Mouse (Mus musculus): ENCODE data around the gene 1700020L24Rik. TPM values are rescaled to one million over a fixed set of nuclear protein-coding genes. Genes with fewer than 3 reads are reported as not detected.

The 1700020L24Rik gene
- polyA plus RNA-seq, 1 experiment from 2014 or later, result 0.29 TPM

DNA sequence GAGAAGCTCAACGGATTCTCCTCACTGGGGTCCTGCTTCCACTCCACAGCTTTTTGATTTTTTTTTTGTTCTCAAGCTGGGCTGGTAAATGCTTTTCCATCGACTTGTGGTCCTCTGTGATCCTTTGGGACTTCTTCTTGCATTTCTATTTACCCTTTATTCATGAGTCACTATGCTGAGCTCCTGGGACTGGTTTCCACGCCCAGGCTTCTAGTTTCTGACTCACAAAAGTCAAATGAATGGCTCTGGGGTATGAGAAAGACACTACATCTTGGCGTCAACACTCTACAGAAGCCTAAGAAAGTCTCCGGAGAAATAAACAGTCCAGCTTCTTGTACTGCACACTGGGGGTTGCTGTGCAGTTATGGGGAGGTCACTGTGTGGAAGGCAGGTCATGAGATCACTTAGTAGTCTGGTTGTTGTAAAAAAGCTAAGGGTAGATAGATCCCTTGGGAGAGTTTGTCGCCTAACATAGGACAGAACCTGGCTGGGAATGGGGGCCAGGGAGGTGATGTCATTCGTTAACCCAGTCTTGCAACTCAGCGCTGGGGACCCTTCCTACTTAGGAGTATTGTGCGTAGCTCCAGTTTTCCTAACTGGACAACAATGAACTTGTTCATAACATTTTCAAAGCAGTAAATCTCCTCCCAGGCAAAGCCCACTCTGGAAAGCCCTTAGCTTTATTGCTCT lies 20.6 kb downstream of the 1700020L24Rik start:
- no peak overlapping the region for H3K27ac ChIP-seq (replicated peaks)
- no peak overlapping the region for H3K4me2 ChIP-seq (replicated peaks)
- H3K9ac ChIP-seq (replicated peaks), result no peak overlapping the region
- no peaks in the 10 kb centered on the region for H3K9me3 ChIP-seq
- 49% methylated on average over 9 of the region's 9 CpGs for WGBS
- H3K27me3 ChIP-seq, result peaks cover 65% of the 10 kb centered on the region
- no peaks in the 10 kb centered on the region for H3K36me3 ChIP-seq
- peaks cover 26% of the 10 kb centered on the region for H3K4me1 ChIP-seq
- no peak overlapping the region for H3K4me3 ChIP-seq
- no peak for ATAC-seq (ENCODE audit: low FRiP score, low read depth)

DNA sequence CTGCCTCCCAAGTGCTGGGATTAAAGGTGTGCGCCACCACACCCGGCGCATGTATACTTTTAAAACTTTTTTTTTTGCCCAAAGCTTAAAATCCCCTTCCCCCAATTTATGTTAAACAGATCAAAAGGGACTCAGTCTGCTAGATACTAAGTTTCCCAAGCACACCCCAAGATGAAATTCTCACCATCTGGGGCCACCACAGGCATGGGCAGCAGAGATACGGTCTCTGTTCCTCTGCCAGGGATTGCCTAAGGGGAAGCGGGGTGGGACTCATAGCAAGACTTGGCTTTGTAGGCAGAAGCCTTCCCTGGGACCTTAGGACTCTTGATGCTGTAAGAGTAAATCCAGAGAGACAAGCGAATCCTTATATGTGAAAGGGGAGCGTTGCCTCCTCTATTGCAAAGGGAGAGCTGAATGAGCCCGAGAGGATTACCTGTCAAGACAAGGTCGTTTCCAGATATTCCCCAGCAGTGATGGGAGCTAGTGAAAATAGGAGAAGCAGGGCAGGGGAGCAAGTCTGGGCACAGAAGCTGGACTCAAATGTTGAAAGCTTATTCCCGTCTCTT lies 24.1 kb downstream of the 1700020L24Rik start:
- no peaks in the 10 kb centered on the region for H3K36me3 ChIP-seq
- H3K27me3 ChIP-seq, result peaks cover 74% of the 10 kb centered on the region
- H3K27ac ChIP-seq (replicated peaks), result no peak overlapping the region
- no peak overlapping the region for H3K4me3 ChIP-seq
- WGBS, result 58% methylated on average over 10 of the region's 10 CpGs
- H3K4me1 ChIP-seq, result peaks cover 26% of the 10 kb centered on the region
- ATAC-seq (ENCODE audit: low FRiP score, low read depth), result no peak
- H3K9ac ChIP-seq (replicated peaks), result no peak overlapping the region
- no peaks in the 10 kb centered on the region for H3K9me3 ChIP-seq
- peak overlapping the region; percentile 97; the same call in 1 of the 2 replicates for H3K4me2 ChIP-seq (replicated peaks)

DNA sequence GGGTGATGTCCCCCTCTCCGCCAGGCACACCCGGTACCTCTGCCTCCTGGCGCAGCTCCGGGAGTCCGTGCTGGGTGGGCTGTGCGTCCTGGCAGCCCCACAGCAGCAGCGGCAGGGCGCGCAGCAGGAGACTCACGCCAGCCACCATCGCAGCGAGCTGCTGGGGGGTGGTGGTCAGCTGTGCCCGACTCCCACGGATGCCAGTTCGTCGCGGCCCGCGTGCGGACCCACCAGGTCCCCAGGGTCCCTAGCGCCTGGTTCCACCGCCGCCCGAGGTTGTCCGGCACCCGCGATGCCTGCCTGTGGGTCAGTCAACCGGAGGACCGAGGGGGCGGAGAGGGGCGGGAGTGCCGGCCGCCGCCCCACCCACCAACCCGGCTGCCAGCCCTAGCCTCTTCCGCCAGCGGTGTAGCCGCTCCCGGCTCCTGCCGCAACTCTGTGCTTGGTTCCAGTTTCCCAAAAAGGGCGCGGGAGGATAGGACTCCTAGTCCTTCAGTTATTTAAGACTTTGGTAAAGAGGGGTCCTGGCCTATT lies 25.3 kb downstream of the 1700020L24Rik start, which contains the start of gene Mmp28:
Gene Mmp28 (minus strand): TSS at position 361 of the 534 bp plus-strand sequence.
- ATAC-seq (ENCODE audit: low FRiP score, low read depth), result 0 out of 2 replicates have a peak, but pooled peaks have one; percentile 19
- H3K27ac ChIP-seq (replicated peaks), result no peak within 1 kb of the TSS
- WGBS, result under 1% methylated on average over 42 of the region's 42 CpGs
- H3K4me1 ChIP-seq, result peaks cover 19% of the 10 kb centered on the region
- H3K9ac ChIP-seq (replicated peaks), result peak within 1 kb of the TSS; percentile 66
- H3K36me3 ChIP-seq, result no peaks in the 10 kb centered on the region
- H3K4me2 ChIP-seq (replicated peaks), result peak within 1 kb of the TSS; percentile 97
- peak within 1 kb of the TSS; percentile 62 for H3K4me3 ChIP-seq
- peaks cover 75% of the 10 kb centered on the region for H3K27me3 ChIP-seq
- H3K9me3 ChIP-seq, result no peaks in the 10 kb centered on the region

DNA sequence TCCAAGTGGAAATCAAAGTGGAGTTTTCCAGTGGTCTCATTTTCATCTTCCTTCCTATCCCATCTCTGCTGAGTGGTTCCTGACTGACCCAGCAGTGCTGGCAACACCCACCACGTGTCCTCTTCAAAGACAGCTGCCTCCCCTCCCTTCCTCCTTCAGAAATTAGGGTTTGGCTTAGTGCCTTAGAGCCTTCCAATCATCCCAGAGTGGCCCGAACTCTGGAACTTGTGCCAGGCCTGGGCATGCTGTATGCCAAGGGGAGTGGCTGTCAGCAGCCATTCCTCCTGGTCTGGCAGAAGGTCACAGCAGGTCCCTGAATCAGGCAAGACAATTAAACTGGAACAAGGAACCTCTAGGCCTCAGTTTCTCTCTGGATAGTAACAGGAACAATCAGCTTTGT lies 28.5 kb downstream of the 1700020L24Rik start:
- Histone ChIP-seq H3K27ac (replicated peaks) (no peak overlapping the region), H3K4me1 (peaks cover 11% of the 10 kb centered on the region), H3K36me3 (no peaks in the 10 kb centered on the region), H3K4me2 (replicated peaks) (no peak overlapping the region), H3K4me3 (no peak overlapping the region), H3K27me3 (peaks cover 87% of the 10 kb centered on the region), H3K9me3 (no peaks in the 10 kb centered on the region), H3K9ac (replicated peaks) (no peak overlapping the region)
- no peak for ATAC-seq (ENCODE audit: low FRiP score, low read depth)
- 41% methylated on average over 2 of the region's 2 CpGs for WGBS

DNA sequence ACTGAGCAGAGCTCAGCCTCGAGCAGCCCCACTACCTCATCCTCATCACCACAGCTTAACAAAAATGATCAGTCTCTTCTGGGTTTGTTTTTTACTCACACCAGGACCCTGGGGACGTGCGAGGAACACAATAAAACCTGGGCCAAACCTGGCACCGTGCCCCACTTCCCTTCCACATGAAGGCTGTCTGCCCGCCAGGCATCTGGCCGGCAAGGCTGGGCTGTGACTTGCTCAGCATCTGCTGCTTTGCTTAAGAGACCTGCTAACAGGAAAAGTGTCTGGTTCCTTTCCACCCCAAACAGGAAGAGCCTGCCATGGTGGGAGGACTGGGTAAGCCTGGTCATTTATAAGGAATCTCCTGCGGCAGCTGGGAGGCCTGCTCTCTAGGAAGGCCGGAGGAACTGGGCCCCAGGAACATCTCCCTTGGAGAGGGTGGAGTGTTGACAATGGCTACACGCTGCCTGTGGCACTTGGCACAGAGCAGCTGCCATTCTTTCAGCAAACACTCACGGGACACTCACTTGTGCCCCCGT lies 29.7 kb downstream of the 1700020L24Rik start:
- H3K4me3 ChIP-seq, result no peak overlapping the region
- 73% methylated on average over 11 of the region's 11 CpGs for WGBS
- H3K36me3 ChIP-seq, result no peaks in the 10 kb centered on the region
- no peak overlapping the region for H3K9ac ChIP-seq (replicated peaks)
- no peaks in the 10 kb centered on the region for H3K9me3 ChIP-seq
- no peak for ATAC-seq (ENCODE audit: low FRiP score, low read depth)
- no peak overlapping the region for H3K27ac ChIP-seq (replicated peaks)
- peaks cover 12% of the 10 kb centered on the region for H3K4me1 ChIP-seq
- H3K27me3 ChIP-seq, result peaks cover 83% of the 10 kb centered on the region
- no peak overlapping the region for H3K4me2 ChIP-seq (replicated peaks)

DNA sequence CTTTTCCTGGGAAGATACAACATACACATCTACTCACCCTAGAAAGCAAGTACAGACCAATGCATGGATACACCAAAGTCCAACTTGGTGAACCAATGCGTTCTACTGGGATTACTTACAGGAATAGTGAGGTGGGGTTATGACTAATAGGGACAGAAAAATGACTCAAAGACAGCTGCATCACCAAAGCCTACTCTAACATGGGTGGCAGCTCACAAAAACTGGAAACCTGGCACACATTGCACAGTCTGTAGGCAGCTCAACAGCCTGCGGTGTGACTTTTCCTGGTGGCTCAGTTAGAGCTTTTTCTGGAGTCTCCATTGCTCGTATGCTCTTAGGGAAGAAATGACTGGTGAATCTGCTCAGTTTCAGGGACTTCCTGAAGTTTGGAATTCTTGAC lies 31.3 kb downstream of the 1700020L24Rik start:
- Histone ChIP-seq H3K27ac (replicated peaks) (no peak overlapping the region), H3K4me1 (0 out of 2 replicates have a peak, but pooled peaks cover 5% of the 10 kb centered on the region), H3K9ac (replicated peaks) (no peak overlapping the region), H3K36me3 (no peaks in the 10 kb centered on the region), H3K4me3 (no peak overlapping the region), H3K27me3 (peaks cover 67% of the 10 kb centered on the region), H3K9me3 (no peaks in the 10 kb centered on the region), H3K4me2 (replicated peaks) (no peak overlapping the region)
- 86% methylated on average over 3 of the region's 3 CpGs for WGBS
- ATAC-seq (ENCODE audit: low FRiP score, low read depth), result no peak

DNA sequence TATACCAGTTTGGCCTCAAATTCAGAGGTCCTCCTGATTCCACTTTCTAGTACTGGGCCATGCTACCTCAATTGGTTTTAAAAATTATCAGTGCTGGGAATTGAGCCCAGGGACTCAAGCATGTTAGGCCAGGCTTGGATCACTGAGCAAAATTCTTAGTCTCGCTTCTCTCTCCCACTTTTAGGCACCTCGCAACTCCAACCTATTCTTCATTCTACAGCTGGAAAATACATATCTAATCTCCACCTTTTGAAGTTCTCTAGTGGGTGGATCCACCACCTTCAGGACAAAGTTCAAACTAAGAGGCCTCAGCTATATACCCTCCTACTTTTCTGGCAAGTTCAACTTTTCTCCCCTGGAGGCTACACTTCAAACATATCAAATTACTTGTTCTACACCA lies 34.3 kb downstream of the 1700020L24Rik start:
- H3K36me3 ChIP-seq, result peaks cover 11% of the 10 kb centered on the region
- peaks cover 40% of the 10 kb centered on the region for H3K27me3 ChIP-seq
- H3K27ac ChIP-seq (replicated peaks), result no peak overlapping the region
- WGBS, result 90% methylated on average over 2 of the region's 2 CpGs
- H3K4me2 ChIP-seq (replicated peaks), result peak overlapping the region; percentile 54
- ATAC-seq (ENCODE audit: low FRiP score, low read depth), result no peak
- H3K4me1 ChIP-seq, result peaks cover 16% of the 10 kb centered on the region
- H3K4me3 ChIP-seq, result no peak overlapping the region
- no peaks in the 10 kb centered on the region for H3K9me3 ChIP-seq
- no peak overlapping the region for H3K9ac ChIP-seq (replicated peaks)

DNA sequence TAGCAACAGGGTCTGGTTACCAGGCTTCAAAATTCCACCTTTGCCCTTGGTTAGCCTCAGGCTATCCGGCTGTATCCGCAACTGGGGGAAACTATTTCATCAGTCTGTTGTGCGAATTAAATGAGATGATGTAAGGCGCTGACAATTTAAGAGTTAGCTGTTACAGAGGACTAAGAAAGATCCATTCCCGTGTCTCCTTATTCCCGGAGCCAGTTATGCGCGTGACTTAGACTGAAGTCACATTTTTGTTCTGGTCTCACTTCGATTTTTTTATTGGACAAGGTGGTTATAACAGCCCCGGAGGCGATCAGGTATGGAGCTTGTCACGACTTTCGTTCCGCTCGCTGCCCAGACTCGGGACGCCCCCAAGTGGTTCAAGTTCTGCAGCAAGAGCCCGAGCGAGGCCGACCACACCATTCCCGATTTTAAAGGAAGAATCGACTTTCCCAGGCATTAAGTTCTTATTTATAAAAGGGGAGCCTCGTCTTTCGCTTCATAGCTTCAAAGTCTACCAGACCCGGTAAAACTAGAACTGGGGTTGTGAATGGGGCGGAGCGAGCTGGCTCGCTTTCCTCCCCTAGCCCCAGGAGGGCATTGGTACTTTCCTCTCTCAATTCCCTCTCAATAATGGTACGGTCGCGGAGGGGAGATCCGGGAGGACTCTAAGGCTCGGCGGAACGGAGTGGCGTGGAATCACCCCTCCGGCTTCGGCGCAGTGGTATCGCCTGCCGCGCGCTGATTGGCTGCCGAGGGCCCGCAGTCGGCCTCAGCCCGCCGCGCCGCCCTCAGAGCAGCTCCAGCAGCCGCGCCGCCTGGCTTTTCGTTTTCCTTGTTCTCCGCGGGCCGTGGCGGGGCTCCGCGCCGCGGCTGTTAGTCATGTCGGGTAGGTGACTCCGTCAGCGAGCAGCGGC lies 35.1 kb downstream of the 1700020L24Rik start, which contains the start of gene Taf15:
Gene Taf15 (plus strand): TSS at position 763 of the 911 bp plus-strand sequence.
- Histone ChIP-seq H3K27me3 (peaks cover 34% of the 10 kb centered on the region), H3K36me3 (peaks cover 14% of the 10 kb centered on the region), H3K9me3 (no peaks in the 10 kb centered on the region), H3K4me1 (peaks cover 16% of the 10 kb centered on the region), H3K4me2 (replicated peaks) (peak within 1 kb of the TSS; percentile 73), H3K9ac (replicated peaks) (peak within 1 kb of the TSS; percentile 93), H3K4me3 (peak within 1 kb of the TSS; percentile 75), H3K27ac (replicated peaks) (peak within 1 kb of the TSS; percentile 98)
- ATAC-seq (ENCODE audit: low FRiP score, low read depth), result peak; percentile 98
- under 1% methylated on average over 66 of the region's 66 CpGs for WGBS

DNA sequence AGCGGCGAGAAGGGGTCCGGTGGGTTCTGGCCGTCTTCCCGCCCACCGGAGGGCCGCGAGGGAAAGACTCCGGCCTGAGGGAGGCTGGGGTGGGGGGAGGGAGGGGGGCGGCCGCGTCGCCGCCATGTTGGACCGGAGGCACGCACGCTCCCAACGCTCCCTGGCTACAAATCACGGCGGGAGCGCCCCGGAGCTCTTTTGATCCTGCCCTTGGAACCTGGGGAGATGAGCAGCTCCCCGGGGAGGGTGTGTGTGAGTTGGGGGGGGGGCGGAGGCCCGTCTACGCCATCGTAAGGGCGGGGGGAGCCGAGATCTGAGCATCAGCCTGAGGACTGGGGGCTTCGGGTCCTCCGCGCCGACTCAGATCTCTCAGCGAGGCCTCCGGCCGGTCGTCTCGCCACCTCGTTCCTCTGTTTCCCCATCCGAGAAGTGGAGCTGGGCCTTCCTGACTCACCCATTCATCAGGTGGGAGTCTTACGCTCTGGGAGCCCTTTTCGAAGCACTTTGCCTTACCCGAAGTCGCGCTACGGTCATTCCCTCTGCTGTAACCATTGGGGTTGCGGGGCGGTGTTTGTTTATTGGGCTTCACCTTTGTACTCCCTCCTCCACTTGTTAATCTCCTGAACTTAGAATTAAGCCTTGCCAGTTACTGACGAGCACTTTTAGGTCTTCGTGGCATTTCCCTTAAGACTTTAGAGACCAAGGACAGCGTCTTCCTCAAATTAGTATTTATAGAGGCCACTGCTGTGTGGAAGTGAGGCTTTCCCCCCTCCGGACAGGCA lies 35.9 kb downstream of the 1700020L24Rik start:
- Histone ChIP-seq H3K9ac (replicated peaks) (peak overlapping the region; percentile 93), H3K27me3 (peaks cover 29% of the 10 kb centered on the region), H3K27ac (replicated peaks) (peak overlapping the region; percentile 98), H3K4me3 (peak overlapping the region; percentile 75), H3K36me3 (peaks cover 20% of the 10 kb centered on the region), H3K4me2 (replicated peaks) (peak overlapping the region; percentile 73), H3K4me1 (peaks cover 16% of the 10 kb centered on the region), H3K9me3 (no peaks in the 10 kb centered on the region)
- ATAC-seq (ENCODE audit: low FRiP score, low read depth), result peak; percentile 87
- WGBS, result under 1% methylated on average over 45 of the region's 52 CpGs
